Mouse (Mus musculus) heart, embryonic 15.5 days (tissue): Measurements from ENCODE around the gene 1700001P01Rik. TPM values are rescaled to one million over a fixed set of nuclear protein-coding genes. Genes with fewer than 3 reads are reported as not detected.

Experiments used
- ATAC-seq: fragments of 200-750 bp; cut with Nextera tagmentation; replicated peaks from 2 replicates; pipeline ENCODE4 v1.8.0; 2017; ENCODE audit warnings: low read depth, moderate TSS enrichment; ENCODE audit not compliant: insufficient number of reproducible peaks, insufficient read depth, low FRiP score
- H3K27ac ChIP-seq: fragments of 300-500 bp; sonication (generic); 2 replicates; pipeline ENCODE4 v1.5.1; 2015; ENCODE audit warnings: mild to moderate bottlenecking, inconsistent platforms
- H3K27me3 ChIP-seq: fragments of 300-500 bp; sonication (generic); 2 replicates; pipeline ENCODE4 v1.6.1; 2015; ENCODE audit warnings: inconsistent platforms
- H3K36me3 ChIP-seq: fragments of 300-500 bp; sonication (generic); 2 replicates; pipeline ENCODE4 v1.6.1; 2015; ENCODE audit warnings: mild to moderate bottlenecking, inconsistent platforms
- H3K4me1 ChIP-seq: fragments of 300-500 bp; sonication (generic); replicated peaks from 2 replicates; pipeline ENCODE4 v1.6.1; 2015; ENCODE audit warnings: inconsistent platforms
- H3K4me2 ChIP-seq: fragments of 300-500 bp; sonication (generic); 2 replicates; pipeline ENCODE4 v1.6.1; 2015; ENCODE audit warnings: inconsistent platforms, mild to moderate bottlenecking, moderate library complexity
- H3K4me3 ChIP-seq: fragments of 300-500 bp; sonication (generic); 2 replicates; pipeline ENCODE4 v1.5.1; 2015; ENCODE audit warnings: mild to moderate bottlenecking, inconsistent platforms
- H3K9ac ChIP-seq: fragments of 300-500 bp; sonication (generic); 2 replicates; pipeline ENCODE4 v1.6.1; 2015; ENCODE audit warnings: mild to moderate bottlenecking, inconsistent platforms
- H3K9me3 ChIP-seq: fragments of 300-500 bp; sonication (generic); replicated peaks from 2 replicates; pipeline ENCODE4 v1.6.1; 2016; ENCODE audit warnings: inconsistent platforms
- WGBS: fragments of 180-500 bp; shearing (Covaris S2); methylation state at CpG from one replicate; pipeline ENCODE4 v1.1.7; 2015; ENCODE audit warnings: mixed read lengths; 5-methylcytosine and 5-hydroxymethylcytosine counted together
- polyA plus RNA-seq: library from polyadenylated mRNA; unstranded; fragments of >200 nt; fragmentation: Nextera tagmentation; extraction: Ambion mirVana; gene quantifications from 2 replicates; pipeline ENCODE4 v1.2.1, GENCODE M21; 2015

1700001P01Rik gene
- polyA plus RNA-seq, 1 experiment from 2014 or later: 0.21 TPM

DNA sequence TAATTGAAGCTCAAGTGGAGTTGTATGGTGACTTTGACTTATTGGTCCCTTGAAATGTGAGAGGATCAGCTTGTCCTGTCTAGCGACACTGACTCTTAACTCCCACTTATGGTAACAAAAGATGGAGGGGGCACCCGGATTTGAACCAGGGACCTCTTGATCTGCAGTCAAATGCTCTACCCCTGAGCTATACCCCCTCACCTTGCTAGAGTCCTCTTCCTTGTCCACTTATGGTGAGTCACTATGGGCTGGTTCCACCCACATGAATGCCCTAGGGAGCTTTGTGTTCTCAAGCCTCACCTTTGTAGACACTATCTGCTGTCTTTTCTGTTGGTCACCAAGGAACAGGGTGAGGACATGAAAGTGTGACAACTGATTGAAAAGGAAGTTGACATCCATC, 6.0 kb downstream of the 1700001P01Rik start:
- 23% methylated on average over 2 of the region's 2 CpGs for WGBS
- no peak for ATAC-seq
- H3K27me3 ChIP-seq: no peaks in the 10 kb centered on the region
- H3K9me3 ChIP-seq: no peaks in the 10 kb centered on the region
- no peaks in the 10 kb centered on the region for H3K36me3 ChIP-seq
- peaks cover 16% of the 10 kb centered on the region for H3K4me1 ChIP-seq
- no peak overlapping the region for H3K4me2 ChIP-seq
- no peak overlapping the region for H3K9ac ChIP-seq
- H3K4me3 ChIP-seq: no peak overlapping the region
- no peak overlapping the region for H3K27ac ChIP-seq

DNA sequence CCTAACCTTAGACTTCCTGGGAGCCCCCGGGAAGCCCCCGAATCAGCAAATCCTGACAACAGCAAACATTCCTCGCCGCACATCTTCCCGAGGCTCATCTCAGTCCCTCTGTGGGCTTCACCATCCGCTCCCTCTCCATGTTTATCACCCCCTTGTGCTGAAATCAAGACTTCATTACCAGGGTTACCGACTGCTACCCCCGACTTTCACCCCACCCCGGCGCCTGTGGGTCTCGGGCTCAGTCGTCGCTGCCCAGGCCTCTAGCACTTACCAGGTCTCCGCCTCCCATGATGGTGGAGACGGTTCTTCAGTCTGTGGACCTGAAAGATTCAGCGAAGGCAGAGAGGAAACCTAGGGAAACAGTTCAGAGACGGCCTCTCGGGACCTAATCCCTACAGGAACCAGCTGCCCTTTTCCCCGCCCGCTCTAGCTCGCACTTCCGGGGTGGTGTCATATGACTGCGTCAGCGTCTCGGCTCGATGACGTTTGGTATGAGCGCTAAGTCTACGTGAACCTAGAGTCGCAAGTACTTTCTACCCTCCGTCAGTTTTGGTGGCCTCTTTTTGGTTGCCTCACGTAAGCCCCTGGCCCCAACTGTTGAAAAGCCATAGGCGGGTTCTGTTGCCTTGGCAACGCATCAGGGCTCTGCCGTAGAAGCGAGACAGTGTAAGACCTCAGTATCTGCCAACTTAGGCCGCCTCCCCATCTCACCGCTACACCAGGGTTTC, 9.4 kb downstream of the 1700001P01Rik start, which contains the start of gene Cwc25:
Cwc25 (minus strand) TSS at position 403 of the 728 bp plus-strand sequence.
- Histone ChIP-seq H3K4me2 (peak within 1 kb of the TSS; percentile 83), H3K4me3 (peak within 1 kb of the TSS; percentile 91), H3K9me3 (no peaks in the 10 kb centered on the region), H3K9ac (peak within 1 kb of the TSS; percentile 89), H3K36me3 (peaks cover 23% of the 10 kb centered on the region), H3K27ac (peak within 1 kb of the TSS; percentile 90), H3K4me1 (peaks cover 16% of the 10 kb centered on the region), H3K27me3 (no peaks in the 10 kb centered on the region)
- under 1% methylated on average over 38 of the region's 38 CpGs for WGBS
- ATAC-seq: peak; percentile 91

DNA sequence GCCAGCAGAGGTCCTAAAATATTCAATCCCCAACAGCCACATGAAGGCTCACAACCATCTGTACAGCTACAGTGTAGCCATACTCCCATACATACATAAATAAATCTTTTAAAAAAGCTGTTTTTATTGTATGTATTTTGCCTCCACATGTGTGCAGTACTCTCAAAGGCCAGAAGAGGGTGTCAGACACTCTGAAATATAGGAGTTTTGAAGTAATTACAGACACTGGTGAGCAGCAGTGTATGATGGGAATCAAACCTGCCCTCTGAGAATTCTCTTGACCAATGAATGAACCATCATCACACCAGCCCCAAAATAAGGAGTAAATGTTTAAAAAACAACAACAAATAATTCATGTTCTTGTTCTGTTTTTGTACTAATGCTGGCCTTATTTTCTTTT, 14.1 kb downstream of the 1700001P01Rik start:
- Histone ChIP-seq H3K27me3 (no peaks in the 10 kb centered on the region), H3K4me3 (no peak overlapping the region), H3K9ac (no peak overlapping the region), H3K36me3 (peaks cover 48% of the 10 kb centered on the region), H3K4me1 (peaks cover 12% of the 10 kb centered on the region), H3K27ac (no peak overlapping the region), H3K4me2 (no peak overlapping the region), H3K9me3 (no peaks in the 10 kb centered on the region)
- ATAC-seq: no peak

DNA sequence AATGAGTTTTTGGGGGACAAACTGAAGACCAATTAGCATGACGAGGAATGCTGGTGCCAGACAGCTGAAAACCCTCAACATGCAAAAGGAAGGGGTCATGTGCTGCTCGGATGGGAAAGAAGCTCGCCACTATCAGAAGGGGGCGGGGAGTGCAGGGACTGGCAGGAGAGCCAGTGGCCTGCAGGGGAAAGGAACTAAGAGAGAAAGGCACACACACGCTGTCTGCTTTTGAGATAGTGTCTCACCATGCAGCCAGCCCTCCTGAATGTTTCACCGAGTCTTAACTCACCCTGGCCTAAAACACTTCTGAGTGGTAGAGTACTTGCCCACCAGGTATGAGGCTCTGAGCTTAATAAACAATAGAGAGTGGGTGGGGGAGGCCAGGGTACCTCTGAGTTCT, 16.8 kb downstream of the 1700001P01Rik start:
- H3K4me3 ChIP-seq: no peak overlapping the region
- 58% methylated on average over 6 of the region's 6 CpGs for WGBS
- H3K9ac ChIP-seq: no peak overlapping the region
- H3K4me2 ChIP-seq: no peak overlapping the region
- peaks cover 65% of the 10 kb centered on the region for H3K36me3 ChIP-seq
- no peak for ATAC-seq
- H3K27ac ChIP-seq: no peak overlapping the region
- no peaks in the 10 kb centered on the region for H3K4me1 ChIP-seq
- no peaks in the 10 kb centered on the region for H3K9me3 ChIP-seq
- H3K27me3 ChIP-seq: no peaks in the 10 kb centered on the region

DNA sequence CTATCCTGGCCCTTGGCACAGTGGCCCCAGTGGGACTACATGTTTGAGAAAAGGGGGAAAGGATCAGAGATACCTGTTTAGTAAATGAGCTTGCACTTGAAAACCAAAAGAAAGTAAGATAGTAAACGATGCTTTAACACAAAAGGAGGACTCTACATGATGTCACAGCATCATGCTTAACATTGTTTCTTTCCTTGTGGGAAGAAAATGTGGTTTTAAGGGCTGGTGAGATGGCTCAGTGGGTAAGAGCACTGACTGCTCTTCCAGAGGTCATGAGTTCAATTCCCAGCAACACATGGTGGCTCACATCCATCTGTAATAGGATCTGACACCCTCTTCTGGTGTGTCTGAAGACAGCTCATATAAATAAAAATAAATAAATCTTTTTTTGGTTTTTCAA, 17.6 kb downstream of the 1700001P01Rik start:
- Histone ChIP-seq H3K4me3 (no peak overlapping the region), H3K4me2 (no peak overlapping the region), H3K27me3 (no peaks in the 10 kb centered on the region), H3K9ac (no peak overlapping the region), H3K27ac (no peak overlapping the region), H3K36me3 (peaks cover 68% of the 10 kb centered on the region), H3K9me3 (no peaks in the 10 kb centered on the region), H3K4me1 (no peaks in the 10 kb centered on the region)
- no peak for ATAC-seq
- WGBS: 95% methylated on average over 1 of the region's 1 CpGs

DNA sequence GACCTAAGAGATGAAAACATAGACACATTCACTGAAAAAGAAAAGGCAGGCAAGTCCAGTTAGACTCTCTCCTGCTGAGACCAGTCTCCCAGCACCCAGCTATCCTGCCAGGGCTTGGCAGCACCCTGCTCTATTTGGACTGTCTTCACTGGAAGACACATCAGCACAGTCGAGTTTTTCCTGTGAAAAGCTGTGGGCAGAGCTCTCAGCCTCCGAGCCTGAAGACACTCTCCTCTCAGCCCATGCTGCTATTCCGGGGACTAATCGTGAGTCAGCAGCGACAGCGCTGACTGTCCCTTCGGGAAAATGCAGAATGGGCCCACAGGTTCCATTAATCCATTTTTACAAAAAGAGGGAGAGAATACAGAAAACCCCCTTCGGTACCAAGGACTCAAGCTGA, 22.4 kb downstream of the 1700001P01Rik start:
- H3K4me1 ChIP-seq: no peaks in the 10 kb centered on the region
- no peaks in the 10 kb centered on the region for H3K27me3 ChIP-seq
- no peak overlapping the region for H3K4me3 ChIP-seq
- H3K36me3 ChIP-seq: peaks cover 66% of the 10 kb centered on the region
- no peaks in the 10 kb centered on the region for H3K9me3 ChIP-seq
- H3K4me2 ChIP-seq: no peak overlapping the region
- H3K9ac ChIP-seq: no peak overlapping the region
- WGBS: 90% methylated on average over 8 of the region's 8 CpGs
- no peak overlapping the region for H3K27ac ChIP-seq
- ATAC-seq: no peak

DNA sequence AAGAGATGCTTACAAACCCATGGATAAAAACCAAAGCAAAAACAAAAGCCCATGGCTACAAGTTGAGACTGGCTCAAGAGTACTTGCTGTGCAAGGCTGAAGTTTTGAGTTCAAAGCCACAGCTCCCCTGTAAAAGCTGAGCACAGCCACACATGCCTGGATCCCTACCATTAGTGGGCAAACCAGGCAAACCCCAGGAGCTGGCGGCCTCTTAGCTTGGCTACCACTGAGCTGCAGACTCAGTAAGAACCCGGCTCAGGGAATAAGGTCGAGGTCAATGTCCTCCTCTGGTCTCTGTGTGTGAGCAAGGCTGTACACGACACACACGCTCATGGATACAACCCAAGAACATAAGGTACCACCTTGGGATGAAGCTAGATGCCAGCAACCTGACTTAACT, 27.2 kb downstream of the 1700001P01Rik start:
- H3K4me1 ChIP-seq: peaks cover 4% of the 10 kb centered on the region
- H3K27ac ChIP-seq: no peak overlapping the region
- no peak overlapping the region for H3K4me3 ChIP-seq
- WGBS: 84% methylated on average over 5 of the region's 5 CpGs
- no peak for ATAC-seq
- H3K9ac ChIP-seq: no peak overlapping the region
- no peaks in the 10 kb centered on the region for H3K27me3 ChIP-seq
- no peaks in the 10 kb centered on the region for H3K9me3 ChIP-seq
- H3K36me3 ChIP-seq: peaks cover 50% of the 10 kb centered on the region
- H3K4me2 ChIP-seq: no peak overlapping the region

DNA sequence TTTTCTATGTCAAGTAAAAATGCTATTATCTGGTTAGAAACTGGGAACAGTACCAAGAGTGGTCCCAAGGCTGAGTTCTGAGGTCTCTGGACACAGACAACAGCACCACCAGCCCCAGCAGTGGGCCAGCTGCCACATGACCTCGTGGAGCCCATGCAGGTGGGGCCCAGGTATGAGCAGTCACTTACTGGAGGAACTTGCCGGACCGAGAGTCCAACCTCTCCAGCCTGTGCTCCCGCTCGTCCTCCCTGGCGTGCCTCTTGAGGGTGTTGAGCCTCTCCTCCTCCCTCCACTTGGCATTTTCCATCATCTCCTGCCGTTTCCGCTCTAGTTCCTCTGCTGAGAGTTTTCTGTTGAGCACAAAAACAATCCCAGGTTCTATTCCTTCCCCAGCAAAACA, 27.9 kb downstream of the 1700001P01Rik start:
- no peak for ATAC-seq

DNA sequence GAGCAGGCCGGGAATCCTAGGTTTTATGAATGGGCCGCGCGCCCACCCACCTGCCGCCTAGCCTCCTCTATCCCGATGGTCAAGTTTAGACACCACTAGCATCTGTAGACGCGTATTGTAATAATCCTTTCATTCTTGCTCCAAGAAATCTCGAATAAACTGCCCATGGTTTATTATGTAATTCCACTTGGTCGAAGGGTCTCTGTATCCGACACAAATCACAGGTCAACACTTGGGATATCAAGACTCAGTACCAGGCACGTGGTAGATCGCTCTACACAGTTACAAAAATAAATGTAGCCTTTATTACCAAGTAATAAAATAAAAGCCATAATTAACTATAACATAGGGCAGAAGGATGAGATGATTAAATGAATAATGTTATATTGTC, 30.4 kb downstream of the 1700001P01Rik start:
- Histone ChIP-seq H3K27me3 (no peaks in the 10 kb centered on the region), H3K36me3 (peaks cover 23% of the 10 kb centered on the region), H3K9me3 (no peaks in the 10 kb centered on the region), H3K4me1 (peaks cover 22% of the 10 kb centered on the region), H3K4me3 (peak overlapping the region; percentile 95), H3K27ac (no peak overlapping the region), H3K9ac (no peak overlapping the region; the same call in 1 of the 2 replicates), H3K4me2 (peak overlapping the region; percentile 64)
- no peak for ATAC-seq
- WGBS: 8% methylated on average over 13 of the region's 13 CpGs

More for the DNA sequence above, 27.9 kb downstream of the 1700001P01Rik start:
- peaks cover 11% of the 10 kb centered on the region for H3K4me1 ChIP-seq
- no peaks in the 10 kb centered on the region for H3K9me3 ChIP-seq
- no peak overlapping the region for H3K9ac ChIP-seq
- 82% methylated on average over 8 of the region's 8 CpGs for WGBS
- peaks cover 43% of the 10 kb centered on the region for H3K36me3 ChIP-seq
- no peak overlapping the region for H3K4me2 ChIP-seq
- no peaks in the 10 kb centered on the region for H3K27me3 ChIP-seq
- no peak overlapping the region for H3K27ac ChIP-seq
- H3K4me3 ChIP-seq: no peak overlapping the region

DNA sequence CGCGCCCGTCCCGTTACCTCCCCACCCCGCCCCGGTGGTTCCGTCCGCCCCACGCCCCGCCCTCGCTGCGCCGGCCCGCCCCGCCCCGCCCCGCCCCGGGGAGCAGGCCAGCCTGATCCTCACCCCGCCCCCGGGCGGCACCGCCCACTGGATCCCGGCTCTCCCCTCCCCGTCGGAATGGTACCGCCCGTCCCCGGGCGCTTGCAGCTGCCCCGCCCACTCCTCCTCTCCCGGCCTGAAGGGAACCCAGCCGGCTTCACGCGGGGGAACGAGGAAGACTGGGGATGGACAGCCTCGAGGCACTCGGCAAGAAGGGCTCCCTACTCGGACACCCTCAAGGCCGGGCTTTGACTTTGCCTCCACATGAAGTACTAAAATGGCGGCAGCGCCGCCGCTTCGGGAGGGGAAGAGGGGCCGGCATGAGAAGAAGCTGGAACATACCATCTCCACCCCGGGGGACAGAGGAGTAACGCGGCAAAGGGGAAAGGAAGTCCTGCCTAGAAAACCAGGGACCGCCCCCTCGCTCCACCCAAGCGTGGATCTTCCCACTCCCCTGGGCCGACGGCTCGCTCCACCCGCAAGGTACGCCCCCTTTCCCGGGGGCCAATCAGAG, 30.9 kb downstream of the 1700001P01Rik start:
- no peaks in the 10 kb centered on the region for H3K27me3 ChIP-seq
- H3K4me1 ChIP-seq: peaks cover 22% of the 10 kb centered on the region
- H3K9ac ChIP-seq: peak overlapping the region; percentile 94
- peak overlapping the region; percentile 92 for H3K27ac ChIP-seq
- peak; percentile 96 for ATAC-seq
- peaks cover 20% of the 10 kb centered on the region; the same call in 1 of the 2 replicates for H3K36me3 ChIP-seq
- H3K4me2 ChIP-seq: peak overlapping the region; percentile 84
- under 1% methylated on average over 57 of the region's 57 CpGs for WGBS
- H3K9me3 ChIP-seq: no peaks in the 10 kb centered on the region
- H3K4me3 ChIP-seq: peak overlapping the region; percentile 95

DNA sequence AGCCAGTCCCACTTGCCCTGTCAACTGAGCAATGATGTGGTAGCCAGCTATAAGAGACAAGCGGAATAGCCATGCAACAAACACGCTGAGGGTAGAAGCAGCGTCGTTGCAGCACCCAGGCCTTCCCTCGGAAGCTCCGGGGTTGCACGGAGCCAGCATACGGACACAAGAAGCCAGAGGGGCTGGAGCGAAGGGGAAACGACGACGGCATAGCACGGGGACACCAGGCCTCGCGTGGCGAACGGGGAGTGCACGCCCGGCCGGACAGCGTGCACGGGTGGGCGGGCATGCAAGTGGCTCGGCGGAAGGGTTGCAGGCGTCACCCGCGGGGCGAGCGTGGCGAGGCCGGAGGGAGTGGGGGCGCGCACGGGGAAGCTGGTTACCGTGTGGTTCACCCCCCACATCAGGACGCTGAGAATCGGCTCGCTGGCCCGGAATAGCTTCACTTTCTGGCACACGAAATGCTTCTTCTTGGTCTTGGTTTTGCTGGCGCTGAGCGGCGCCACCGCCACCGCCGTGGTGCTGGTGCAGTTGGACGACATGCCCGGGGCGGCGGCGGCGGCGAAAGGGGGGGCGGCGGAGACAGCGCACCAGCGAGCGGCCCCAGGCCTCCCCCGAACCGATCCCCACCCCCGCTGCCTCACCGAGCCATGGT, 31.5 kb downstream of the 1700001P01Rik start, which contains the start of gene Pip4k2b:
Pip4k2b (minus strand) TSS at position 642 of the 655 bp plus-strand sequence.
- Histone ChIP-seq H3K9me3 (no peaks in the 10 kb centered on the region), H3K9ac (peak within 1 kb of the TSS; percentile 94), H3K36me3 (peaks cover 17% of the 10 kb centered on the region; the same call in 1 of the 2 replicates), H3K27me3 (no peaks in the 10 kb centered on the region), H3K27ac (peak within 1 kb of the TSS; percentile 92), H3K4me3 (peak within 1 kb of the TSS; percentile 95), H3K4me2 (peak within 1 kb of the TSS; percentile 84), H3K4me1 (peaks cover 22% of the 10 kb centered on the region)
- WGBS: under 1% methylated on average over 60 of the region's 63 CpGs
- peak; percentile 21 for ATAC-seq
